Mouse (Mus musculus) lung, postnatal 0 days (tissue): ENCODE data around the gene 6430571L13Rik. TPM values are rescaled to one million over a fixed set of nuclear protein-coding genes. Genes with fewer than 3 reads are reported as not detected.

Experiments used
- ATAC-seq: fragments of 200-750 bp; cut with Nextera tagmentation; 2 replicates; pipeline ENCODE4 v1.8.0; 2017; ENCODE audit warnings: moderate library complexity
- DNase-seq: peaks from one replicate; pipeline ENCODE4 v3.0.0-alpha.2; 2016; ENCODE audit warnings: low spot score
- H3K27ac ChIP-seq: fragments of 300-500 bp; sonication (generic); 2 replicates; pipeline ENCODE4 v1.5.1; 2014; ENCODE audit warnings: antibody characterized with exemption, mild to moderate bottlenecking, low read length, mixed read lengths
- H3K27me3 ChIP-seq: fragments of 300-500 bp; sonication (generic); replicated peaks from 2 replicates; pipeline ENCODE4 v1.6.1; 2014; ENCODE audit warnings: low read length, mixed read lengths; ENCODE audit not compliant: insufficient read depth
- H3K36me3 ChIP-seq: fragments of 300-500 bp; sonication (generic); 2 replicates; pipeline ENCODE4 v1.6.1; 2014; ENCODE audit warnings: low read length, mixed read lengths; ENCODE audit not compliant: insufficient read depth
- H3K4me1 ChIP-seq: fragments of 300-500 bp; sonication (generic); 2 replicates; pipeline ENCODE4 v1.6.1; 2014; ENCODE audit warnings: antibody characterized with exemption, low read depth, low read length, mixed read lengths; ENCODE audit not compliant: insufficient read depth
- H3K4me2 ChIP-seq: fragments of 300-500 bp; sonication (generic); replicated peaks from 2 replicates; pipeline ENCODE4 v1.6.1; 2014; ENCODE audit warnings: low read depth, mild to moderate bottlenecking, low read length, moderate library complexity, mixed read lengths
- H3K4me3 ChIP-seq: fragments of 300-500 bp; sonication (generic); 2 replicates; pipeline ENCODE4 v1.5.1; 2014; ENCODE audit warnings: low read depth, low read length
- H3K9ac ChIP-seq: fragments of 300-500 bp; sonication (generic); replicated peaks from 2 replicates; pipeline ENCODE4 v1.6.1; 2014; ENCODE audit warnings: low read depth, mild to moderate bottlenecking
- H3K9me3 ChIP-seq: fragments of 300-500 bp; sonication (generic); 2 replicates; pipeline ENCODE4 v1.6.1; 2016; ENCODE audit warnings: low read length, mixed read lengths
- CTCF ChIP-seq: IDR thresholded peaks from 2 replicates; pipeline ENCODE4 v1.5.1; 2016; ENCODE audit warnings: antibody characterized with exemption, mild to moderate bottlenecking
- EP300 ChIP-seq: IDR thresholded peaks from 2 replicates; pipeline ENCODE4 v1.6.1; 2016; ENCODE audit warnings: antibody characterized with exemption, mild to moderate bottlenecking, control low read depth
- WGBS: fragments of 180-500 bp; shearing (Covaris S2); extraction: QIAGEN DNeasy Blood & Tissue Kit; methylation state at CpG from one replicate; pipeline ENCODE4 v1.1.7; 2014; 5-methylcytosine and 5-hydroxymethylcytosine counted together
- polyA plus RNA-seq: library from polyadenylated mRNA; unstranded; fragments of >200 nt; fragmentation: Nextera tagmentation; extraction: Ambion mirVana; gene quantifications from 2 replicates; pipeline ENCODE4 v1.2.1, GENCODE M21; 2015

6430571L13Rik gene
- polyA plus RNA-seq = 0.23 and 0.36 TPM in 2 replicates

DNA sequence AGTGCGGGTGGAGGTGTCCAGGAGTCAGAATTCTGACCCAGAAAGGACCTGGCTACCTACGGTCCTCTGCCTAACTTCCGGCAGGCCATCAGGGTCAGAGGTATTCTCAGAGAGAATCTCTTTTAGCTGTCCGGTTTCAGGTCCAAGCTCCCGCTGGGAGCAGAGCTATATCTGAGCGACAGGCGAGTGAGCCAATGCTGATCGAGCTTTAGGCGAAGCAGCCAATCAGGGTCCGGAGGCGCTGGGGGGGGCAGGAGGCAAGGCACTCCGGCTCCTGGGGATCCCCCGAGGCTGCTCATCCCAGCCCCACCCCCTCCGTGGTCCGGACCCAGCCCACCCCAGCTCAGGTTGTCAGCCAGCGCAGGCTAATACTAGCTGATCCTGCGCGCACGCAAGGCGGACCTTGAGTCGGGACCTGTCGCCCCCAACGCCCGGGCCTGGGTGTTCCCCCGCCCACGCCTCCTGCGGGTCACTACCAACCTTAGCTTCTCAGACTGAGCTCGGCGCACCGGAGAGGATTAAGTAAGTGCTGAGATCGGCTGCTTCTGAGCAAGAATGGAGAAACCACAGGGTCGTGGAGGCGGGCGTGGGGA lies at the start of gene 6430571L13Rik:
TSS of gene 6430571L13Rik (plus strand) at position 336 of the 593 bp plus-strand sequence.
- no peaks in the 10 kb centered on the region for H3K27me3 ChIP-seq
- DNase-seq = peak; percentile 94
- H3K27ac ChIP-seq = no peak within 1 kb of the TSS
- no peaks in the 10 kb centered on the region for H3K36me3 ChIP-seq
- peak within 1 kb of the TSS; percentile 54 for H3K9ac ChIP-seq
- H3K4me1 ChIP-seq = peaks cover 3% of the 10 kb centered on the region; the same call in 1 of the 2 replicates
- H3K9me3 ChIP-seq = no peaks in the 10 kb centered on the region
- WGBS = under 1% methylated on average over 33 of the region's 34 CpGs
- peak within 1 kb of the TSS; percentile 91 for H3K4me2 ChIP-seq
- peak within 1 kb of the TSS; percentile 53 for H3K4me3 ChIP-seq
- peak; percentile 92 for ATAC-seq
- peak; percentile 53; the same call in 1 of the 2 replicates for TF ChIP-seq EP300
- TF ChIP-seq CTCF = peak; percentile 22; the same call in 1 of the 2 replicates

DNA sequence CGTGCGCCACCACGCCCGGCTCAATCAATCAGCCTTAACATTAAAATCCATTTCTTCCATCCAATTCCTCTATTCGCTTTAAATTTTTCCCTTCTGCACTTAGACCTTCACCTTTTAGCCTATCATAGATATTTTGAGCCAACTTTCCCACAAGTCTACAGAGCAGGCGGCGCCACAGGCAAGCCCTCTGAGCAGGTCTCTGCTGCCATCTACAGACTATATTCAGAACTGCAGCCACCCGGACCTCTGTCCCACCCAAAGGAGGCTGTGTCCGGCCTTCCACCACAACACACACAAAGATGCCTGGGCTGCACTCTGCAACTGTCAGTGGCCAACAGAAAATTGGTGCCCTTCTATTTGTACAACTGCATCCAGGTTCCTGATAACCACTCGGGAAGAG lies 49.5 kb upstream of the 6430571L13Rik start:
- Histone ChIP-seq H3K27me3 (no peaks in the 10 kb centered on the region), H3K4me1 (peaks cover 10% of the 10 kb centered on the region; the same call in 1 of the 2 replicates), H3K9me3 (no peaks in the 10 kb centered on the region), H3K36me3 (no peaks in the 10 kb centered on the region), H3K27ac (no peak overlapping the region), H3K9ac (no peak overlapping the region), H3K4me2 (no peak overlapping the region), H3K4me3 (no peak overlapping the region)
- DNase-seq (peak; percentile 90), ATAC-seq (no peak)
- peak; percentile 98 for TF ChIP-seq CTCF
- no peak for TF ChIP-seq EP300
- 31% methylated on average over 10 of the region's 10 CpGs for WGBS

DNA sequence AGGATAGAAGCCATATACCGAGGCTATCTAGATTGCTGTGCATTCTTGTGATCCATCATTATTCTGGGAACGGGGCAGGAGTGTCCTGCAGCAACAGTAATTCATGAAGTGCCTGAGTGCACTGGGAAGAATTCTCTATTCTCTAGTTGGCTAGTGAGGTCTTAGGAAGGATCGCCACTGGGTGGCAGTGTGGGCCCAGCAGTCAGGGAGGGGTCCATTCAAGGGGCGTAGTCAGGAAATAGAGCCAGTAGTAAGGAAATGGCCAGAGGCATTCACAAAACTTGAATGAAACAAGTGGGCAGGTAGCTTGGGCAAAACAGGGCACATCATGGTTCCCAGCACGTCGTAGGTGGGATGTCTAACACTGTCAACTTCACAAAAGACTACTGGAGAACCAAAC lies 46.2 kb upstream of the 6430571L13Rik start:
- ATAC-seq (no peak), DNase-seq (peak; percentile 92)
- Histone ChIP-seq H3K27me3 (no peaks in the 10 kb centered on the region), H3K4me2 (no peak overlapping the region), H3K9ac (no peak overlapping the region), H3K4me1 (peaks cover 15% of the 10 kb centered on the region; the same call in 1 of the 2 replicates), H3K9me3 (no peaks in the 10 kb centered on the region), H3K4me3 (no peak overlapping the region), H3K27ac (0 out of 2 replicates have a peak overlapping the region, but pooled peaks have one; percentile 27), H3K36me3 (no peaks in the 10 kb centered on the region)
- no peak; the same call in 1 of the 2 replicates for TF ChIP-seq EP300
- peak; percentile 98 for TF ChIP-seq CTCF
- WGBS = 4% methylated on average over 6 of the region's 6 CpGs

DNA sequence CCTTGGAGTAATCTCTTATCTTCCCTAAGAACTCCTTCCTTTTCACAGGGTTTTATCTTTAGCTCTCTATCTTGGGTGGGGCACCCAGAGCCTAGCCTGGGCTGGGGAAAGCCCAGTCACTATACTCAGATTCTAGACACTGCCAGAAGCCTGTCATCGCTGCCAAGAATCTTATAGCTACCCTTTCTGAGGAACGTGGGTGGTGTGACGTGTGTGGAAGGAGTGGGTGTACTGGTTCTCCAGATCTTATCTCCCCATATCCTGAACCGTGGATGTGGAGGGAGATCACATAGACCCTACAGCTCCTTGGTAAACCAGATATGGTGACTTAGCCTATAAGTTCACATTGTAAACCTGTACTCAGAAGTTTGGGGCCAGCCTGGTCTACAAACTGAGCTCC lies 44.8 kb upstream of the 6430571L13Rik start:
- DNase-seq = peak; percentile 90
- Histone ChIP-seq H3K9ac (no peak overlapping the region; the same call in 1 of the 2 replicates), H3K4me2 (peak overlapping the region; percentile 76), H3K36me3 (peaks cover 9% of the 10 kb centered on the region; the same call in 1 of the 2 replicates), H3K4me1 (peaks cover 15% of the 10 kb centered on the region; the same call in 1 of the 2 replicates), H3K9me3 (no peaks in the 10 kb centered on the region), H3K4me3 (no peak overlapping the region; the same call in 1 of the 2 replicates), H3K27me3 (no peaks in the 10 kb centered on the region), H3K27ac (peak overlapping the region; percentile 98)
- ATAC-seq = peak; percentile 39
- no peak for TF ChIP-seq CTCF
- peak; percentile 83 for TF ChIP-seq EP300
- 13% methylated on average over 4 of the region's 4 CpGs for WGBS

DNA sequence AAGGTAGTCTGAATTCAATTTTAAA lies 44.6 kb upstream of the 6430571L13Rik start, which contains the start of gene Cish:
TSS of gene Cish (plus strand) at position 11 of the 25 bp plus-strand sequence.
- Histone ChIP-seq H3K9ac (peak within 1 kb of the TSS; percentile 93), H3K27me3 (no peaks in the 10 kb centered on the region), H3K36me3 (peaks cover 11% of the 10 kb centered on the region; the same call in 1 of the 2 replicates), H3K4me3 (peak within 1 kb of the TSS; percentile 78), H3K4me1 (peaks cover 15% of the 10 kb centered on the region; the same call in 1 of the 2 replicates), H3K9me3 (no peaks in the 10 kb centered on the region), H3K27ac (peak within 1 kb of the TSS; percentile 98), H3K4me2 (peak within 1 kb of the TSS; percentile 76)
- ATAC-seq = no peak
- DNase-seq = no peak
- TF ChIP-seq EP300 = no peak

DNA sequence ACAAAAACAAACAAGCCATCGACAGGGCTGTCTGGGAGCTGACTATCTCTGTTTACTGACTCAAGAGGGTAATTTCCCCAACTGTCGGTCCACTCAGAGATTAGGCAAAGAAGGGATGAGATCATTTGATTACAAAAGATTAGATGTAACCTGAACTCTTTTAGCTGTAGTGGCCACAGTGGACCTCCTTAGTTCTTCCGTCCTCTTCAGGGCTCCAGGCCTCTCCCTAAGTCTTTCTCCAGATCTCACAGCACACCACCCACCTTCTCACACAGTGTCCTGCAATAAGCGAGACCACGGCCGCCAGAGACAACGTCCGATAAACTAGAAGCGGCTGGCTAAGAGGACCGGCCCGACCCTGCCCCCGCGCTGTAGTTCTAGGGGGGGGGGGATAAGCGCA lies 44.4 kb upstream of the 6430571L13Rik start:
- H3K4me2 ChIP-seq = peak overlapping the region; percentile 76
- peak; percentile 93 for DNase-seq
- peak overlapping the region; percentile 98 for H3K27ac ChIP-seq
- no peaks in the 10 kb centered on the region for H3K27me3 ChIP-seq
- no peak overlapping the region; the same call in 1 of the 2 replicates for H3K9ac ChIP-seq
- H3K9me3 ChIP-seq = no peaks in the 10 kb centered on the region
- peak; percentile 43 for ATAC-seq
- H3K4me1 ChIP-seq = peaks cover 15% of the 10 kb centered on the region; the same call in 1 of the 2 replicates
- 0% methylated on average over 13 of the region's 14 CpGs for WGBS
- H3K36me3 ChIP-seq = peaks cover 13% of the 10 kb centered on the region
- TF ChIP-seq EP300 (peak; percentile 46; the same call in 1 of the 2 replicates), CTCF (no peak)
- H3K4me3 ChIP-seq = peak overlapping the region; percentile 78
